Mouse (Mus musculus): ENCODE data around the gene Xxylt1. TPM values are rescaled to one million over a fixed set of nuclear protein-coding genes. Genes with fewer than 3 reads are reported as not detected.

Gene Xxylt1
- polyA plus RNA-seq (2015; fragmentation: Nextera tagmentation; extraction: Ambion mirVana): 8.2 and 8.4 TPM in 2 replicates

DNA sequence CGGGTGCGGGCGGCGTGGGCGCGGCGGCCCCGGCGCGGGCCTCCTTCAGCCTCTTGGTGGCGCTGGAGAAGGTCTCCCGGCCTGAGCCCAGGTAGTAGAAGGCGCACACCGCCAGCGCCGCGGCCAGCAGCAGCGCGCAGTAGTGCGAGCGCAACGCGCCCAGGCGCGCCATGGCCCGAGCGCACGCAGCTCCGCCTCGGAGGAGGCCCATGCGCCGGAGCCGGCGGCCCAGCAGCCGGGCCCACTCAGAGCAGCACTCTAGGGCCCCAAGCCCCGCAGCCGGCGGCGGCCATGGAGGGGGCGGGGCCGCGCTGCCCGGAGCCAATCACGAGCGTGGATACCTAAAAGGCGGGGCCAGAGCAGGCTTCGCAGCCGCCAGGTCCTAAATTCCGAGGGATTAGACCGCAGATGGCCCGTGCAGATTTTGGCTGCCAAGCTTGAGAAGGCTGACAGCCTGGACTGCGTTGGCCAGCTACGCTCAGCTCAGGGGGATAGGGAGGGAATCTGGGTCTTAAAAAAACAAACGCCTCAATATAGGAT is at the start of gene Xxylt1:
Xxylt1 (minus strand) TSS at position 308 of the 540 bp plus-strand sequence.

Other genes starting within 250 kb of the Xxylt1 start
- gene Acap2, start 119.8 kb upstream of the Xxylt1 start, polyA plus RNA-seq (2015; fragmentation: Nextera tagmentation; extraction: Ambion mirVana): 11.8 and 13.6 TPM in 2 replicates
- gene Ppp1r2, start 193.8 kb upstream of the Xxylt1 start, polyA plus RNA-seq (2015; fragmentation: Nextera tagmentation; extraction: Ambion mirVana): 121 and 139 TPM in 2 replicates
- 5.6 and 6.4 TPM in 2 replicates for gene Apod, start 233.4 kb upstream of the Xxylt1 start, polyA plus RNA-seq (2015; fragmentation: Nextera tagmentation; extraction: Ambion mirVana)

Data from urinary bladder, postnatal 0 days (tissue).